Mouse (Mus musculus) limb, embryonic 14.5 days (tissue): ENCODE measurements around the gene Tbc1d14. TPM values are rescaled to one million over a fixed set of nuclear protein-coding genes. Genes with fewer than 3 reads are reported as not detected.

ENCODE experiments used
- ATAC-seq: fragments of 200-750 bp; cut with Nextera tagmentation; 2 replicates; pipeline ENCODE4 v1.8.0; 2017; ENCODE audit warnings: low read depth, moderate number of reproducible peaks, moderate TSS enrichment; ENCODE audit not compliant: low FRiP score
- DNase-seq: peaks from one replicate; pipeline ENCODE4 v3.0.0-alpha.2; 2015; ENCODE audit warnings: low spot score
- H3K27ac ChIP-seq: fragments of 300-500 bp; sonication (generic); replicated peaks from 2 replicates; pipeline ENCODE4 v1.5.1; 2014; ENCODE audit warnings: low read depth, mild to moderate bottlenecking, low read length, moderate library complexity, mixed read lengths
- H3K27me3 ChIP-seq: fragments of 300-500 bp; sonication (generic); 2 replicates; pipeline ENCODE4 v1.6.1; 2014; ENCODE audit warnings: low read length, mixed read lengths; ENCODE audit not compliant: control insufficient read depth, insufficient read depth
- H3K36me3 ChIP-seq: fragments of 300-500 bp; sonication (generic); 2 replicates; pipeline ENCODE4 v1.6.1; 2014; ENCODE audit warnings: mild to moderate bottlenecking, low read length, moderate library complexity, mixed read lengths; ENCODE audit not compliant: control insufficient read depth, insufficient read depth
- H3K4me1 ChIP-seq: fragments of 300-500 bp; sonication (generic); 2 replicates; pipeline ENCODE4 v1.6.1; 2014; ENCODE audit warnings: antibody characterized with exemption, low read length, mixed read lengths; ENCODE audit not compliant: control insufficient read depth, insufficient read depth
- H3K4me2 ChIP-seq: fragments of 300-500 bp; sonication (generic); replicated peaks from 2 replicates; pipeline ENCODE4 v1.6.1; 2014; ENCODE audit warnings: low read depth, mild to moderate bottlenecking, low read length, moderate library complexity; ENCODE audit not compliant: severe bottlenecking
- H3K4me3 ChIP-seq: fragments of 300-500 bp; sonication (generic); replicated peaks from 2 replicates; pipeline ENCODE4 v1.5.1; 2014; ENCODE audit warnings: low read length
- H3K9ac ChIP-seq: fragments of 300-500 bp; sonication (generic); 2 replicates; pipeline ENCODE4 v1.6.1; 2014; ENCODE audit warnings: mild to moderate bottlenecking, low read depth, low read length, moderate library complexity; ENCODE audit not compliant: severe bottlenecking
- H3K9me3 ChIP-seq: fragments of 300-500 bp; sonication (generic); 2 replicates; pipeline ENCODE4 v1.6.1; 2016; ENCODE audit warnings: low read length; ENCODE audit not compliant: control insufficient read depth
- POLR2A ChIP-seq: fragments of 200-500 bp; IDR thresholded peaks from 2 replicates; pipeline ENCODE4 v1.8.0; 2012; ENCODE audit warnings: inconsistent platforms, mild to moderate bottlenecking, moderate library complexity, borderline replicate concordance; ENCODE audit not compliant: insufficient read depth, insufficient read length; ENCODE audit errors: extremely low read depth
- WGBS: fragments of 180-500 bp; shearing (Covaris S2); extraction: QIAGEN DNeasy Blood & Tissue Kit; methylation state at CpG from one replicate; pipeline ENCODE4 v1.1.7; 2014; 5-methylcytosine and 5-hydroxymethylcytosine counted together
- polyA plus RNA-seq, 2 experiments: library from polyadenylated mRNA; depleted of rRNA in 1 of 2; stranded (reverse) in 1 of 2; unstranded in 1 of 2; fragments of >200 nt; fragmentation: Nextera tagmentation in 1 of 2; extraction: Ambion mirVana in 1 of 2; gene quantifications; 2 replicates each; pipeline versions ENCODE4 v1.2.1 to v1.2.3; 2012 to 2014

Gene Tbc1d14
- polyA plus RNA-seq, 2 experiments = 37.9 to 46.6 TPM

DNA sequence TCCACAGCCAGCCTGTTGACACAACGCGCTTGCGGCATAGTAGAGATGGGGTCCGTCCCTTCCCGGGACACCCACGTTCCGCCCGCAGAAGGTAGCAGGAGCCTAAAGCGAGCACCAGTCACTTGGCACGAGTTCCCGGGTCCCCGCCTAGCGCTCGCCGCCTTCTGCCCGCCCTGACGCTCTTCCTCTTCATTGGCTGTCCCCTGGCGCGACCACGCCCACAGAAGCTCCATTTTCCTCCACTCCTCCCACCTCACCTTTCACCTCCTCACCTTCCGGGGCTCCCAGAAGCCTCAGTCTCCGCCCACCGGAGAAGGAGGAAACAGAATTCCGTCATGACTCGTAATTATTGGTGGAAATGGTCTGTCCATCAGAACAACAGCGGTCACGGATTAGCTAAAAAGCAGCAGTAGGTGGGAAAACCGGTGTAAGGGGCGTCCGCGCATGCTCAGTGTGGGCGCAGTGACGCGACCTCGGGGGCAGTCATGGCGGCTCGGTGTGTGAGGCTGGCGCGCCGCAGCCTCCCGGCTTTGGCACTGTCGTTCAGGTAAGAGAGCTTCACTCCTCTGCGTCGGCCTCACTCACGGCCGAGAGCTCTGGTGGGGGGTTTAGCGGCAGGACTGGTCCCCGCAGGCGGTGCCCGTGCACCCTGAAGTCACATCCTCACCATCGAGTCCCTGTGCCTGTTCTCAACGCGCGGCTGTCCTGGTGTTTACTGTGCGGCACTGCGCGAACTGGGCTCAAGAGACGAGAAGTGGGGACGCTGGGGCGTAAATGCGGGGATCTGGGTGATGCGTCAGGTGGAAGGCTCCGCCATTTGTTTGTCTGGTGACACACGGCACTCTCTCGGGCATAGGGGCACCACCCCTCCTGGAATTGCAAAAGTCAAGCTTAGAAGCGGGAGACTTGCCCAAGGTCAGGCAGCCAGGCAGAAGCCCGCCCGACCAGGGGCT, 128.1 kb downstream of the Tbc1d14 start, which contains the start of gene Grpel1:
TSS of gene Grpel1 (plus strand) at position 290 of the 953 bp plus-strand sequence.
- Histone ChIP-seq H3K27ac (no peak within 1 kb of the TSS; the same call in 1 of the 2 replicates), H3K4me3 (peak within 1 kb of the TSS; percentile 94), H3K9ac (peak within 1 kb of the TSS; percentile 81), H3K4me2 (peak within 1 kb of the TSS; percentile 92), H3K4me1 (peaks cover 10% of the 10 kb centered on the region), H3K9me3 (no peaks in the 10 kb centered on the region), H3K27me3 (no peaks in the 10 kb centered on the region), H3K36me3 (peaks cover 12% of the 10 kb centered on the region; the same call in 1 of the 2 replicates)
- peak; percentile 73; the same call in 1 of the 2 replicates for TF ChIP-seq POLR2A
- peak; percentile 97 for ATAC-seq
- peak; percentile 100 for DNase-seq
- WGBS = 2% methylated on average over 63 of the region's 68 CpGs

GRCm38 (mm10) chr5:36463391-36463790, 129.7 kb downstream of the Tbc1d14 start:
- peaks cover 10% of the 10 kb centered on the region for H3K4me1 ChIP-seq
- no peaks in the 10 kb centered on the region for H3K9me3 ChIP-seq
- no peaks in the 10 kb centered on the region; the same call in 1 of the 2 replicates for H3K36me3 ChIP-seq
- H3K27me3 ChIP-seq = no peaks in the 10 kb centered on the region
- TF ChIP-seq POLR2A = no peak
- no peak overlapping the region for H3K27ac ChIP-seq
- DNase-seq (no peak), ATAC-seq (no peak)
- no peak overlapping the region for H3K9ac ChIP-seq
- no peak overlapping the region for H3K4me2 ChIP-seq
- no peak overlapping the region for H3K4me3 ChIP-seq
- WGBS = 58% methylated on average over 5 of the region's 5 CpGs

DNA sequence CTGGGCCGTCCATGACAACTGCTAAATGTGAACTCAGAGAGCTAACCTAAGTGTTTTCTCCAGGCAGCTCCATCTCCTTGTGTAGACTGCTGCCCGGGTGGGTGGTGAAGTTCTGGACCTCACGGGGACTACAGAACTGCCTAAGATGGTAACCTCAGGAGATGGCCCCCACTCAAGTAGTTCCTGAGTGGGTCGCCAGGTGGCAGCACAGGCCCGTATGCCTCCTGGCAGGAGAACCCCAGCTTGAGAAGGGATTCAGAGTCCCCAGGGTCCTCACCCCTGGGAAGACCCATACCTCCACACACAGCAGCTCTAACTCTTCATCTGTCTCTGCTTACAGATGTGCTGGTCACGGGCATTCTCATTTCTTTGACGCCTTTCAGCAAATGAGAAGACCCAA, 130.3 kb downstream of the Tbc1d14 start:
- peaks cover 10% of the 10 kb centered on the region for H3K4me1 ChIP-seq
- H3K4me2 ChIP-seq = no peak overlapping the region
- H3K27ac ChIP-seq = no peak overlapping the region
- no peak for TF ChIP-seq POLR2A
- DNase-seq = peak; percentile 55
- H3K4me3 ChIP-seq = no peak overlapping the region
- H3K9me3 ChIP-seq = no peaks in the 10 kb centered on the region
- no peaks in the 10 kb centered on the region; the same call in 1 of the 2 replicates for H3K36me3 ChIP-seq
- ATAC-seq = no peak
- WGBS = 20% methylated on average over 7 of the region's 7 CpGs
- H3K9ac ChIP-seq = no peak overlapping the region
- H3K27me3 ChIP-seq = no peaks in the 10 kb centered on the region

GRCm38 (mm10) chr5:36461231-36461630, 131.8 kb downstream of the Tbc1d14 start:
- ATAC-seq = no peak

GRCm38 (mm10) chr5:36460712-36461111, 132.4 kb downstream of the Tbc1d14 start:
- ATAC-seq (no peak), DNase-seq (no peak)
- no peak overlapping the region; the same call in 1 of the 2 replicates for H3K9ac ChIP-seq
- H3K27me3 ChIP-seq = no peaks in the 10 kb centered on the region
- peaks cover 5% of the 10 kb centered on the region for H3K4me1 ChIP-seq
- no peak for TF ChIP-seq POLR2A
- H3K36me3 ChIP-seq = no peaks in the 10 kb centered on the region
- no peak overlapping the region for H3K27ac ChIP-seq
- 82% methylated on average over 2 of the region's 2 CpGs for WGBS
- H3K4me3 ChIP-seq = no peak overlapping the region
- no peak overlapping the region for H3K4me2 ChIP-seq
- no peaks in the 10 kb centered on the region for H3K9me3 ChIP-seq

More at GRCm38 (mm10) chr5:36461231-36461630, 131.8 kb downstream of the Tbc1d14 start:
- Histone ChIP-seq H3K9ac (no peak overlapping the region), H3K9me3 (no peaks in the 10 kb centered on the region), H3K36me3 (no peaks in the 10 kb centered on the region), H3K4me2 (no peak overlapping the region), H3K27me3 (no peaks in the 10 kb centered on the region), H3K4me1 (peaks cover 10% of the 10 kb centered on the region), H3K4me3 (no peak overlapping the region), H3K27ac (no peak overlapping the region)
- no peak for TF ChIP-seq POLR2A
- 51% methylated on average over 2 of the region's 2 CpGs for WGBS
- DNase-seq = no peak
